Mouse (Mus musculus) myocyte (in vitro differentiated cells): ENCODE results near the gene Iqcn. TPM values are rescaled to one million over a fixed set of nuclear protein-coding genes. Genes with fewer than 3 reads are reported as not detected.

Source experiments
- H3K27me3 ChIP-seq: one replicate; pipeline ENCODE4 v1.6.1; 2011; ENCODE audit not compliant: control insufficient read depth, insufficient read depth, insufficient read length
- H3K36me3 ChIP-seq: one replicate; pipeline ENCODE4 v1.6.1; 2011; ENCODE audit not compliant: control insufficient read depth, insufficient read depth
- H3K4me2 ChIP-seq: one replicate; pipeline ENCODE4 v1.6.1; 2011; ENCODE audit warnings: low read depth, control low read depth
- H3K4me3 ChIP-seq: one replicate; pipeline ENCODE4 v1.5.1; 2011; ENCODE audit warnings: mild to moderate bottlenecking, control low read depth, moderate library complexity
- H3K79me2 ChIP-seq: one replicate; pipeline ENCODE4 v1.6.1; 2011; ENCODE audit not compliant: control insufficient read depth, insufficient read depth
- H3ac ChIP-seq: one replicate; pipeline ENCODE4 v1.6.1; 2011; ENCODE audit not compliant: control insufficient read depth, insufficient read length
- CEBPB ChIP-seq: IDR thresholded peaks from 2 replicates; pipeline ENCODE4 v1.6.1; 2011; ENCODE audit warnings: mild to moderate bottlenecking, moderate library complexity; ENCODE audit not compliant: poor library complexity, insufficient read depth, severe bottlenecking
- E2F4 ChIP-seq: IDR thresholded peaks from one replicate; pipeline ENCODE4 v1.6.1; 2011; ENCODE audit warnings: mild to moderate bottlenecking, control low read depth, moderate library complexity; ENCODE audit not compliant: insufficient read depth
- MAX ChIP-seq: IDR thresholded peaks from one replicate; pipeline ENCODE4 v1.6.1; 2011; ENCODE audit warnings: low read depth, mild to moderate bottlenecking, control low read depth
- MYOD1 ChIP-seq, 3 experiments: IDR thresholded peaks; one replicate each; pipeline ENCODE4 v1.6.1; 2011; ENCODE audit warnings: control low read depth in 2 of 3, low read depth in 2 of 3, mild to moderate bottlenecking in 2 of 3, moderate library complexity in 1 of 3; ENCODE audit not compliant: insufficient read length in 2 of 3, control insufficient read depth in 1 of 3
- MYOG ChIP-seq, 3 experiments: IDR thresholded peaks; one replicate each; pipeline ENCODE4 v1.6.1; 2011; ENCODE audit warnings: control low read depth in 2 of 3, low read depth in 2 of 3, mild to moderate bottlenecking in 2 of 3; ENCODE audit not compliant: insufficient read length in 2 of 3, control insufficient read depth in 1 of 3, insufficient read depth in 1 of 3
- POLR2A ChIP-seq: IDR thresholded peaks from one replicate; pipeline ENCODE4 v1.6.1; 2011; ENCODE audit warnings: low read depth, mild to moderate bottlenecking, control low read depth, moderate library complexity; ENCODE audit not compliant: insufficient read length
- POLR2AphosphoS2 ChIP-seq: IDR thresholded peaks from one replicate; pipeline ENCODE4 v1.6.1; 2011; ENCODE audit warnings: low read depth, control low read depth; ENCODE audit not compliant: insufficient read length
- REST ChIP-seq: IDR thresholded peaks from one replicate; pipeline ENCODE4 v1.6.1; 2011; ENCODE audit warnings: mild to moderate bottlenecking, control low read depth, moderate library complexity; ENCODE audit not compliant: insufficient read depth, insufficient read length
- SRF ChIP-seq: IDR thresholded peaks from one replicate; pipeline ENCODE4 v1.6.1; 2011; ENCODE audit warnings: low read depth; ENCODE audit not compliant: control insufficient read depth, insufficient read length
- TCF12 ChIP-seq: IDR thresholded peaks from one replicate; pipeline ENCODE4 v1.6.1; 2011; ENCODE audit warnings: mild to moderate bottlenecking, control low read depth; ENCODE audit not compliant: poor library complexity, insufficient read depth, severe bottlenecking
- TCF3 ChIP-seq: IDR thresholded peaks from one replicate; pipeline ENCODE4 v1.6.1; 2011; ENCODE audit warnings: low read depth, control low read depth; ENCODE audit not compliant: insufficient read length
- USF1 ChIP-seq: IDR thresholded peaks from one replicate; pipeline ENCODE4 v1.6.1; 2011; ENCODE audit warnings: low read depth, mild to moderate bottlenecking, control low read depth, moderate library complexity
- polyA plus RNA-seq: library from polyadenylated mRNA; unstranded; fragments of >200 nt; fragmentation: generic; extraction: Trizol; gene quantifications from one replicate; pipeline ENCODE4 v1.2.1, GENCODE M21; 2012; ENCODE audit warnings: missing spikeins

The Iqcn gene
- polyA plus RNA-seq, 1 experiment = 0.02 TPM

DNA sequence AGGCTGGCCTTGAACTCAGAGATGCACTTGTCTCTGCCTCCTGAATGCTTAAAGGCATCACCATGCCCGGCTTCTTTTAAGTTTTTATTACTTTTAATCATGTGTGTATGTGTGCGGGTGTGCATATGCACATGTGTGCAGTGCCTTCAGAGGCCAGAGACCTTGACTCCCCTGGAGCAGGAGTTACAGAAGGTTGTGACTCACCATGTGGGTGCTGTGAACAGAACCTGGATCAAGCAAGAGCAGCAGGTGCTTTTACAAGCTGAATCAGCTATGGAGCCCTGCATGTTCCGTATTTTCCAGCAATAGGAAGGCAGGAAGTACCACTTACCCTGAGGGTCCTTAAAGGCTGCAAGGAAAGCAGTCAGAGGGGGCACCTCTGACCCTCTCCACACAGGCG is 12.0 kb upstream of the Iqcn start:
- Histone ChIP-seq H3K27me3 (no peaks in the 10 kb centered on the region), H3K79me2 (no peaks in the 10 kb centered on the region), H3K36me3 (no peaks in the 10 kb centered on the region), H3ac (no peak overlapping the region), H3K4me3 (no peak overlapping the region), H3K4me2 (no peak overlapping the region)
- TF ChIP-seq MAX = no peak
- TF ChIP-seq SRF = no peak
- TF ChIP-seq TCF12 = no peak
- TF ChIP-seq MYOG (IDR thresholded peaks at IDR 0.05; ENCODE audit: control insufficient read depth in 1 of 3, insufficient read depth in 1 of 3, insufficient read length in 2 of 3, low read depth in 2 of 3) = no peak
- TF ChIP-seq CEBPB = no peak
- TF ChIP-seq POLR2AphosphoS2 = no peak
- no peak for TF ChIP-seq POLR2A
- TF ChIP-seq TCF3 = no peak
- TF ChIP-seq E2F4 = no peak
- no peak for TF ChIP-seq REST

DNA sequence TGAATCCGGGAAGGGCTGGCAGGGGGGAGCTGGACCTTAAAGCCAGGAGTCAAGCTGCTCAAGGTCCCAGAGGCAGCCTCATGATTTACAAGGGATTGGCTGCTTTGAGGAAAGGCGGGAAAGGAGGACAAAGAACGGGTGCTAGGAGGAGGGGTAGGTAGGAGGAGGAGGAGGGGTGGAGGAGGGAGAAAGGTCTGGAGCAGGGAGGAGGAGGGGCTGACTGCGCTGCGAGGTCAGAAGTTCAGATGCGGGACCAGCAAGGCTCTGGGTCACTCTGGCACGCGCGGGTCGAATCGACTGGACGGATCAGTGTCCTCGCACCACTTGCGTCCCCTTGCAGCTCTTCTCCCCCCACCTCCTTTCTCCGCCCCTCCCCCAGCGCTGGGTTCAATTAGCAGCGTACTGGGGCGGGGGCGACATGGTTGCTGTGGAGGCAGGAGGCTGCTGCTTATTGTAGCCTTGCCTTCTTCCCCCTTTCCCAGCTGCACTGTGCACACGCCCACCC is 11.5 kb upstream of the Iqcn start:
- Histone ChIP-seq H3K36me3 (no peaks in the 10 kb centered on the region), H3K4me2 (no peak overlapping the region), H3K79me2 (no peaks in the 10 kb centered on the region), H3ac (no peak overlapping the region), H3K27me3 (no peaks in the 10 kb centered on the region), H3K4me3 (no peak overlapping the region)
- TF ChIP-seq MYOD1 (IDR thresholded peaks at IDR 0.05; ENCODE audit: control insufficient read depth in 1 of 3, insufficient read length in 2 of 3, low read depth in 2 of 3) = no peak
- no peak for TF ChIP-seq E2F4
- TF ChIP-seq MAX = no peak
- no peak for TF ChIP-seq TCF3
- TF ChIP-seq USF1 = no peak
- no peak for TF ChIP-seq REST
- TF ChIP-seq POLR2AphosphoS2 = no peak
- no peak for TF ChIP-seq TCF12
- no peak for TF ChIP-seq SRF
- no peak for TF ChIP-seq POLR2A
- no peak for TF ChIP-seq CEBPB

- Histone ChIP-seq H3K79me2 (no peaks in the 10 kb centered on the region), H3K36me3 (no peaks in the 10 kb centered on the region), H3ac (no peak overlapping the region), H3K4me3 (no peak overlapping the region), H3K4me2 (no peak overlapping the region), H3K27me3 (no peaks in the 10 kb centered on the region)
- TF ChIP-seq MYOD1 (IDR thresholded peaks at IDR 0.05; ENCODE audit: control insufficient read depth in 1 of 3, insufficient read length in 2 of 3, low read depth in 2 of 3) = no peak
- TF ChIP-seq CEBPB = no peak
- no peak for TF ChIP-seq E2F4
- TF ChIP-seq REST = no peak
- no peak for TF ChIP-seq USF1
- TF ChIP-seq POLR2AphosphoS2 = no peak
- TF ChIP-seq TCF3 = no peak
Measured at GRCm38 (mm10) chr8:70693636-70694035, 9.6 kb upstream of the Iqcn start.

GRCm38 (mm10) chr8:70695318-70696018 is 7.8 kb upstream of the Iqcn start:
- no peak overlapping the region for H3K4me2 ChIP-seq

GRCm38 (mm10) chr8:70696019-70696885 is 7.0 kb upstream of the Iqcn start:
- Histone ChIP-seq H3K36me3 (no peaks in the 10 kb centered on the region), H3K27me3 (no peaks in the 10 kb centered on the region), H3K4me3 (no peak overlapping the region), H3K4me2 (peak overlapping the region; percentile 14), H3K79me2 (peaks cover 16% of the 10 kb centered on the region), H3ac (no peak overlapping the region)
- no peak for TF ChIP-seq TCF12
- no peak for TF ChIP-seq MYOG (IDR thresholded peaks at IDR 0.05; ENCODE audit: control insufficient read depth in 1 of 3, insufficient read depth in 1 of 3, insufficient read length in 2 of 3, low read depth in 2 of 3)
- TF ChIP-seq REST = no peak

More at GRCm38 (mm10) chr8:70695318-70696018, 7.8 kb upstream of the Iqcn start:
- Histone ChIP-seq H3K36me3 (no peaks in the 10 kb centered on the region), H3K4me3 (no peak overlapping the region), H3K27me3 (no peaks in the 10 kb centered on the region), H3K79me2 (peaks cover 9% of the 10 kb centered on the region), H3ac (no peak overlapping the region)
- TF ChIP-seq CEBPB (no peak), TCF3 (no peak), SRF (no peak), E2F4 (no peak)
